Mouse (Mus musculus) hindbrain, postnatal 0 days (tissue): ENCODE measurements around the gene Ppp1r15a. TPM values are rescaled to one million over a fixed set of nuclear protein-coding genes. Genes with fewer than 3 reads are reported as not detected.

ENCODE experiments used
- ATAC-seq: fragments of 200-750 bp; cut with Nextera tagmentation; 2 replicates; pipeline ENCODE4 v1.8.0; 2017; ENCODE audit warnings: mild to moderate bottlenecking, moderate TSS enrichment, moderate library complexity
- DNase-seq: peaks from one replicate; pipeline ENCODE4 v3.0.0-alpha.2; 2015; ENCODE audit warnings: low spot score
- H3K27ac ChIP-seq: fragments of 300-500 bp; sonication (generic); 2 replicates; pipeline ENCODE4 v1.5.1; 2014; ENCODE audit warnings: mild to moderate bottlenecking
- H3K27me3 ChIP-seq: fragments of 300-500 bp; sonication (generic); 2 replicates; pipeline ENCODE4 v1.6.1; 2014; ENCODE audit warnings: low read length, mixed read lengths; ENCODE audit not compliant: insufficient read depth
- H3K36me3 ChIP-seq: fragments of 300-500 bp; sonication (generic); 2 replicates; pipeline ENCODE4 v1.6.1; 2014; ENCODE audit warnings: low read length, mixed read lengths; ENCODE audit not compliant: insufficient read depth
- H3K4me1 ChIP-seq: fragments of 300-500 bp; sonication (generic); 2 replicates; pipeline ENCODE4 v1.6.1; 2014; ENCODE audit warnings: antibody characterized with exemption, low read length, mixed read lengths; ENCODE audit not compliant: insufficient read depth
- H3K4me2 ChIP-seq: fragments of 300-500 bp; sonication (generic); 2 replicates; pipeline ENCODE4 v1.6.1; 2014; ENCODE audit warnings: low read depth, mild to moderate bottlenecking, low read length, moderate library complexity, mixed read lengths
- H3K4me3 ChIP-seq: fragments of 300-500 bp; sonication (generic); 2 replicates; pipeline ENCODE4 v1.5.1; 2014; ENCODE audit warnings: low read length
- H3K9ac ChIP-seq: fragments of 300-500 bp; sonication (generic); replicated peaks from 2 replicates; pipeline ENCODE4 v1.6.1; 2014; ENCODE audit warnings: mild to moderate bottlenecking, low read length, moderate library complexity, mixed read lengths
- H3K9me3 ChIP-seq: fragments of 300-500 bp; sonication (generic); 2 replicates; pipeline ENCODE4 v1.6.1; 2016; ENCODE audit warnings: low read length, mixed read lengths
- CTCF ChIP-seq: IDR thresholded peaks from 2 replicates; pipeline ENCODE4 v1.5.1; 2016; ENCODE audit warnings: antibody characterized with exemption, control low read depth, low read depth
- WGBS: fragments of 180-500 bp; shearing (Covaris S2); extraction: QIAGEN DNeasy Blood & Tissue Kit; methylation state at CpG from one replicate; pipeline ENCODE4 v1.1.7; 2014; 5-methylcytosine and 5-hydroxymethylcytosine counted together
- polyA plus RNA-seq: library from polyadenylated mRNA; unstranded; fragments of >200 nt; fragmentation: Nextera tagmentation; extraction: Ambion mirVana; gene quantifications from 2 replicates; pipeline ENCODE4 v1.2.1, GENCODE M21; 2015
- total RNA-seq: library from RNA; depleted of rRNA; stranded (reverse); fragments of >200 nt; gene quantifications from 2 replicates; pipeline ENCODE4 v1.2.3, GENCODE M21; 2014

Gene Ppp1r15a
- total and polyA plus RNA-seq, 2 experiments from 2014 or later: 19.2 to 25.4 TPM

DNA sequence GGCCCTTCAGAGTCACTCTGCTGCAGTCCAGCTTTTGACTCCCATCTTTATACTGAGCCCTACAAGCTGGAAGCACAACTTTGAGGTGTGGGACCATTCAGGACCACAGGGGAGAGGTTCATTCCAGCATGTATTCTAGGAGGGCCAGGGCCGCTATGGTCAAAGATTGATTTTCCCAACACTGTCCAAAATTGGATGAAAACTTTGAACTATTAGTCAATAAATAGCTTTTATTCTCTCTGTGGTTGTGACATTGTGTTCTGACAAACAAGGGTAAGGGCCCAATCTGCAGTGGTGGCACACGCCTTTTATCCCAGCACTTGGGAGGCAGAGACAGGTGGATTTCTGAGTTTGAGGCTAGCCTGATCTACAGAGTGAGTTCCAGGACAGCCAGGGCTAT lies 27.9 kb upstream of the Ppp1r15a start:
- no peak for DNase-seq
- H3K4me3 ChIP-seq: no peak overlapping the region
- no peak for TF ChIP-seq CTCF
- no peak overlapping the region for H3K9ac ChIP-seq
- H3K27me3 ChIP-seq: no peaks in the 10 kb centered on the region
- no peaks in the 10 kb centered on the region for H3K36me3 ChIP-seq
- 87% methylated on average over 2 of the region's 2 CpGs for WGBS
- ATAC-seq: no peak
- no peaks in the 10 kb centered on the region for H3K4me1 ChIP-seq
- no peaks in the 10 kb centered on the region for H3K9me3 ChIP-seq
- no peak overlapping the region for H3K4me2 ChIP-seq
- H3K27ac ChIP-seq: no peak overlapping the region

DNA sequence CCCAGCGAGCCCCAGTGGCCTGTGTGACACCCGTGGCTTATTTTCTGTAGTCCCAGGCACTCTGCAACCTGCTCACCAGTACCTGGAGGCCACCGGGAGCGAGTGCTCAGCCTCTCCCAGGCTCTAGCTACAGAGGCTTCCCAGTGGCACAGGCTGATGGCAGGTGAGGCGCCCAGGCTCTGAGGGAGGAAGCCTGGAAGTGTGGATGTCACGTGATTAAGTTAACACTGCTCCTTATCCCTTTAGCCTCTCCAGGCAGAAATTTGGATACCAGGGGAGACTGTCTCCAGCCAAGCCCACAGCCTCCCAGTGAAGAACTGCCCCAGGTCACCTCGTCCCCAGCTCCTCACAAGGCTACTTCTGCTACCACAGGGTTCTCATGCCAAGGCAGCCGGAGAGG lies 27.5 kb upstream of the Ppp1r15a start:
- no peaks in the 10 kb centered on the region for H3K27me3 ChIP-seq
- TF ChIP-seq CTCF: no peak
- H3K36me3 ChIP-seq: no peaks in the 10 kb centered on the region
- H3K4me3 ChIP-seq: no peak overlapping the region
- DNase-seq: no peak
- no peak overlapping the region for H3K27ac ChIP-seq
- ATAC-seq: no peak
- WGBS: 69% methylated on average over 8 of the region's 8 CpGs
- H3K9ac ChIP-seq: no peak overlapping the region
- no peaks in the 10 kb centered on the region for H3K4me1 ChIP-seq
- no peaks in the 10 kb centered on the region for H3K9me3 ChIP-seq
- H3K4me2 ChIP-seq: no peak overlapping the region

DNA sequence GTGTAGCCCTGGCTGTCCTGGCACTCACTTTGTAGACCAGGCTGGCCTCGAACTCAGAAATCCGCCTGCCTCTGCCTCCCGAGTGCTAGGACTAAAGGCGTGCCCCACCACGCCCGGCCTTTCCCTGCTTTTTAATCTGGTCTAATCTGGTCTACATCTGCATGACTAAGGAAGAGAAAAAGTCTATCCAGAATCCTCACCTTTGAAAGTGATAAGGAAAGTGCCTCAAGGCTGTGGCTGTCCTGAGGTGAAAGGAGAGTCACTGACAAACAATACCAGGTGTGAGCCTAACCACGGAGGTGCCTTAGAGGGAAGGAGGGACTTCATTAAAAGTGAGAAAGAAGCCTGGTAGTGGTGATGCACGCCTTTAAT lies 25.4 kb upstream of the Ppp1r15a start:
- Histone ChIP-seq H3K4me3 (no peak overlapping the region), H3K36me3 (no peaks in the 10 kb centered on the region), H3K4me2 (no peak overlapping the region), H3K4me1 (no peaks in the 10 kb centered on the region), H3K9ac (no peak overlapping the region), H3K9me3 (no peaks in the 10 kb centered on the region), H3K27ac (no peak overlapping the region), H3K27me3 (no peaks in the 10 kb centered on the region)
- no peak for TF ChIP-seq CTCF
- WGBS: 84% methylated on average over 8 of the region's 8 CpGs
- DNase-seq: no peak
- no peak for ATAC-seq

DNA sequence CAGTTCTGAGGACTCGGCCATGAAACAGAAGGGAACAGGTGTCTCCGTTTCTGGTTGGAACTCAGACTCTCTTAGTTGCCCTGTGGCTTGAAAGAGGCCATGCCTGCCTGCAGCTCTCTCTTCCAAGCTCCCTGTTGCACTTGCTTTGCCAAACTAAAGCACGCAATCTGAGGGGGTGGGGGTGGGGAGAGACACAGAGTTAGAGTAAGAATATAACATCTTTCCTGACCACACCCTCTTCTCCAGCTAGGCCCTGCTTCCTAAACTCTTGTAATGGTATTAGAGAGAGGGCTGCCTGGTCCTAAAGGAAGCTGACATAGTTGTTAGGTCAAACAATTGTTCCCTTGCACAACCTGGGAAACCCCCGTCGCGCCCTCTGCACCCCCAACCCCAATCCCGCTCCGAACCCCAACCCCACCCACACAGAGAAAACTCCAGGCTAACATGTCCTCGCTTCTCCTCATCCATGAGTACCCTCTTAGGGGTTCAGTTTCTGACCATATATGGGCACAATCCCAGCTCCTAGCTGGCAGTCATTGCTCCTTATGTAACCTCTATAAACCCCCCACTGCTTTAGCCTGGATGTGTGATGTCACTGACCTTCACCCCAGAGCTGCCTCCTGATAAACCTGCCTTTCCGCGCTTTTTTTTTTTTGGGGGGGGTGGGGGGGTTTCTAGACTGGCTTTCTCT lies 24.9 kb upstream of the Ppp1r15a start:
- no peak overlapping the region for H3K9ac ChIP-seq
- no peak for DNase-seq
- no peak for TF ChIP-seq CTCF
- H3K4me3 ChIP-seq: no peak overlapping the region
- no peaks in the 10 kb centered on the region for H3K36me3 ChIP-seq
- no peak for ATAC-seq
- H3K9me3 ChIP-seq: no peaks in the 10 kb centered on the region
- H3K27ac ChIP-seq: no peak overlapping the region
- H3K27me3 ChIP-seq: no peaks in the 10 kb centered on the region
- no peaks in the 10 kb centered on the region for H3K4me1 ChIP-seq
- 80% methylated on average over 11 of the region's 11 CpGs for WGBS
- H3K4me2 ChIP-seq: no peak overlapping the region

DNA sequence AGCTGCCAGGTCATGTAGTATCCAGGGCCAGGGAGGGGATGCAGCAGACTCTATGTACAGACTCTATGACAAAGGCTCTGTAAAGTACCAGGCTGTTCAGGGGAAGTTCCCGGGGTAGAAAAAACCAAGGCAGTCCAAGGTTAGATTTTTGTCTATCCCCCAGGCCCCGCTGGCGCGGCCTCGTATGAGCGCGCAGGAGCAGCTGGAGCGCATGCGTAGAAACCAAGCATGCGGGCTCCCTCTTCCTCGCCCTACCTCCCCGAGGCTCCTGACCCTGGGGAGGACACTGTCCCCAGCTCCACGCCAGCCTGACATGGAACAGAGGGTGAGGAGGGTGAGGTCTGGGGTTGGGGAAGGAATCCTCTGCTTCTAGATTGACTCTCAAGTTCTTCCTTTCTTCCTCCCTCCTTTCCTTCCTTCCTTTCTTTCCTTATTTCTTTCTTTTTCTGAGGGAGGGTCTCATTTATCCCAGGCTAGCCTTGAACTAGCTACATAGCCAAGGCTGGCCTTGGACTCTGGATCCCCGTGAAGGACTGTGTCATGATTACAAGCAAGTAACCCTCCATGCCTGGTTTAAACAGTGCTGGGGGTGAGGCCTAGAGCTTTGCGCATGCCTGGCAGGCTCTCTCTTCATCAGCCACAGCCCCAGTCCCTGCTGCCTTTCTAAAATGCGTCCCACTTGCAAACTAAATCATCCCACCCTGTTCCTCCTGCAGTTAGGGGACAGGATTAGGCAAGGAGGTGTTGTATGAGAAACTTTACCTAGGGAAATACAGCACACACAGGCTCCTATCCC lies 23.8 kb upstream of the Ppp1r15a start:
- ATAC-seq (no peak), DNase-seq (no peak)
- Histone ChIP-seq H3K9ac (no peak overlapping the region), H3K4me3 (no peak overlapping the region), H3K27ac (no peak overlapping the region), H3K36me3 (no peaks in the 10 kb centered on the region), H3K4me1 (no peaks in the 10 kb centered on the region), H3K9me3 (no peaks in the 10 kb centered on the region), H3K4me2 (no peak overlapping the region), H3K27me3 (no peaks in the 10 kb centered on the region)
- no peak for TF ChIP-seq CTCF
- WGBS: 88% methylated on average over 16 of the region's 16 CpGs

DNA sequence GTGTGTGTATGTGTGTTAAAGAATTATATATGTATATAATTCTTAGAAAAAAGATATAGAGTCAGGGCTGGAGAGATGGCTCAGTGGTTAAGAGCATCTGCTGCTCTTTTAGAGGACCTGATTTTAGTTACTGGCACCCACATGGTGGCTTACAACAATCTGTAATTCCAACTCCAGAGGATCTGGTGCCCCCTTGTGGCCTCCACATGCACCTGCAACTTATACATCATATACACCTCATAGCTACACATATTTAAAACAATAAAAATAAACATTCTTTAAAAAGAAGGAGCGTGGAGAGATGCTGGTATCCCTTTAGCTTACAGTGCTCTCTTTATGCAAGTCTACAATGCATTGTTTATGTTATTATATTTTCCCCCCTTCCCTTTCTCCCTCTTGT lies 18.5 kb upstream of the Ppp1r15a start:
- H3K4me2 ChIP-seq: no peak overlapping the region
- no peaks in the 10 kb centered on the region for H3K36me3 ChIP-seq
- DNase-seq (no peak), ATAC-seq (no peak)
- H3K4me3 ChIP-seq: no peak overlapping the region
- no peak for TF ChIP-seq CTCF
- no peaks in the 10 kb centered on the region for H3K9me3 ChIP-seq
- H3K4me1 ChIP-seq: no peaks in the 10 kb centered on the region
- no peaks in the 10 kb centered on the region for H3K27me3 ChIP-seq
- no peak overlapping the region for H3K27ac ChIP-seq
- 89% methylated on average over 1 of the region's 1 CpGs for WGBS
- H3K9ac ChIP-seq: no peak overlapping the region

DNA sequence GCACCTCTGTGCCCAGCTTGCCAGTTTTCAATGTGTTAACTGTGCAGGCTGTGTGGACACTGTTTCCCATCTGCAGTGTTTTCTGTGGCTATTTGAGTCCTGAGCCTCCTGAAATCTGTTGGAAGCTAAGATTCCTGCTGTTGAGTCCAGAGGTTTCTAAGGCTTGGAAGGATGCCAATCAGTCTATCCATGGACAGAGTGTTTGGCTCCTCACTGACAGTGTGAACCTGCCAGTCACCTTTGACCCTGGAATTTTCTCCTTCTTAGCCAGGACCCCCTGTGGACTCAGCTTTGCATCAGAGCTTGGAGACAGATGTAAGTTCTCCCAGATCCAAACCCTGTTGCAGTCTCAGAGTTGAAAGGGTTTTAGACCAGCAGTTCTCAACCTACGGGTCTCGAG lies 14.1 kb upstream of the Ppp1r15a start:
- no peak overlapping the region for H3K4me3 ChIP-seq
- peaks cover 5% of the 10 kb centered on the region; the same call in 1 of the 2 replicates for H3K4me1 ChIP-seq
- H3K36me3 ChIP-seq: no peaks in the 10 kb centered on the region
- DNase-seq (no peak), ATAC-seq (no peak)
- no peaks in the 10 kb centered on the region for H3K27me3 ChIP-seq
- H3K9me3 ChIP-seq: no peaks in the 10 kb centered on the region
- WGBS: 55% methylated on average over 2 of the region's 2 CpGs
- no peak overlapping the region for H3K9ac ChIP-seq
- no peak for TF ChIP-seq CTCF
- H3K4me2 ChIP-seq: no peak overlapping the region
- no peak overlapping the region for H3K27ac ChIP-seq
